ENCODE assay signal across 17 mouse cellular contexts in genomic region chr3:30018202-30018601, GRCm38 (mm10).
DNase-seq lines count a peak whose midpoint lies in the region; ATAC-seq and TF ChIP-seq lines count a peak whose summit lies in the region.
"Had no signal": no experiment of that assay in that cellular context is flagged by ENCODE, and none has a peak within 500 bp of the region (broad histone marks: within the 10 kb centered on the region; RNA-seq: fewer than 3 reads in every experiment).

No protein-coding gene starts in this region.

- no peak for DNase-seq in kidney, postnatal 36 days
- DNase-seq in embryo, embryonic 11.5 days (ENCODE audit: low read depth, low spot score): peak; percentile 70
- DNase-seq in lung, postnatal 36 days: peak; percentile 47
- no peak for DNase-seq in adrenal gland, adult 2 months
- no peak for DNase-seq in forebrain, postnatal 0 days
- DNase-seq in adrenal gland, adult 8-10 months: no peak
- DNase-seq: cerebellum, adult 9-11 months; heart, postnatal 14 days; retina, postnatal 1 day; spleen, adult 18-20 months had no signal

- ATAC-seq in kidney, embryonic 16.5 days (ENCODE audit: low FRiP score, low TSS enrichment): peak; percentile 92
- no peak for ATAC-seq in embryonic facial prominence, embryonic 12.5 days (ENCODE audit: insufficient number of reproducible peaks, insufficient read depth, low FRiP score, low TSS enrichment)
- no peak for ATAC-seq in forebrain, postnatal 0 days

- H3K27me3 ChIP-seq in kidney, embryonic 16.5 days (ENCODE audit: insufficient read depth, low read length): no peaks in the 10 kb centered on the region
- no peaks in the 10 kb centered on the region for H3K27me3 ChIP-seq in embryonic facial prominence, embryonic 12.5 days
- peaks cover 16% of the 10 kb centered on the region for H3K27me3 ChIP-seq in forebrain, postnatal 0 days (ENCODE audit: insufficient read depth, low read length)
- H3K27me3 ChIP-seq: CH12.LX; neural tube, embryonic 12.5 days had no signal

- TF ChIP-seq CTCF in forebrain, postnatal 0 days (IDR thresholded peaks at IDR 0.05; ENCODE audit: low read depth): no peak

- no peak overlapping the region for H3K9ac ChIP-seq in kidney, embryonic 16.5 days (replicated peaks; ENCODE audit: low read length)
- no peak overlapping the region for H3K9ac ChIP-seq in embryonic facial prominence, embryonic 12.5 days
- H3K9ac ChIP-seq in forebrain, postnatal 0 days: no peak overlapping the region
- H3K9ac ChIP-seq: neural tube, embryonic 12.5 days had no signal

- H3K4me3 ChIP-seq in kidney, embryonic 16.5 days (ENCODE audit: low read length): no peak overlapping the region
- H3K4me3 ChIP-seq in embryonic facial prominence, embryonic 12.5 days: no peak overlapping the region
- H3K4me3 ChIP-seq in forebrain, postnatal 0 days (ENCODE audit: low read depth, low read length): no peak overlapping the region
- H3K4me3 ChIP-seq: erythroblast, embryonic 14.5 days; megakaryocyte, embryonic 14.5 days; neural tube, embryonic 12.5 days had no signal

- H3K27ac ChIP-seq in kidney, embryonic 16.5 days (ENCODE audit: low read length): peak overlapping the region; percentile 6; the same call in 1 of the 2 replicates
- H3K27ac ChIP-seq in embryonic facial prominence, embryonic 12.5 days: no peak overlapping the region
- H3K27ac ChIP-seq in forebrain, postnatal 0 days (ENCODE audit: low read depth, low read length): no peak overlapping the region
- H3K27ac ChIP-seq: neural tube, embryonic 12.5 days had no signal

- no peaks in the 10 kb centered on the region for H3K36me3 ChIP-seq in kidney, embryonic 16.5 days (ENCODE audit: insufficient read depth, low read length)
- H3K36me3 ChIP-seq in embryonic facial prominence, embryonic 12.5 days: no peaks in the 10 kb centered on the region
- no peaks in the 10 kb centered on the region for H3K36me3 ChIP-seq in forebrain, postnatal 0 days (ENCODE audit: insufficient read depth)
- H3K36me3 ChIP-seq: neural tube, embryonic 12.5 days had no signal

- WGBS in kidney, embryonic 16.5 days: 7% methylated on average over 12 of the region's 12 CpGs
- 11% methylated on average over 12 of the region's 12 CpGs for WGBS in embryonic facial prominence, embryonic 12.5 days
- WGBS in forebrain, postnatal 0 days: 56% methylated on average over 12 of the region's 12 CpGs

- H3K4me2 ChIP-seq in kidney, embryonic 16.5 days (replicated peaks; ENCODE audit: low read depth, low read length): peak overlapping the region; percentile 1; the same call in 1 of the 2 replicates
- 0 out of 2 replicates have a peak overlapping the region, but pooled peaks have one; percentile 12 for H3K4me2 ChIP-seq in embryonic facial prominence, embryonic 12.5 days (replicated peaks)
- no peak overlapping the region for H3K4me2 ChIP-seq in forebrain, postnatal 0 days (ENCODE audit: low read depth)
- H3K4me2 ChIP-seq: liver, embryonic 11.5 days; neural tube, embryonic 12.5 days had no signal

- peaks cover 31% of the 10 kb centered on the region for H3K4me1 ChIP-seq in kidney, embryonic 16.5 days (ENCODE audit: insufficient read depth, low read length)
- H3K4me1 ChIP-seq in embryonic facial prominence, embryonic 12.5 days: 0 out of 2 replicates have a peak, but pooled peaks cover 8% of the 10 kb centered on the region
- no peaks in the 10 kb centered on the region for H3K4me1 ChIP-seq in forebrain, postnatal 0 days (ENCODE audit: insufficient read depth)
- H3K4me1 ChIP-seq: megakaryocyte, embryonic 14.5 days had no signal

- no peaks in the 10 kb centered on the region for H3K9me3 ChIP-seq in kidney, embryonic 16.5 days (ENCODE audit: low read length)
- no peaks in the 10 kb centered on the region for H3K9me3 ChIP-seq in embryonic facial prominence, embryonic 12.5 days
- H3K9me3 ChIP-seq in forebrain, postnatal 0 days (ENCODE audit: low read length): no peaks in the 10 kb centered on the region
- H3K9me3 ChIP-seq: megakaryocyte, embryonic 14.5 days; neural tube, embryonic 12.5 days had no signal

Comparison
In these comparisons a context has a peak if more than half of its experiments do, and no peak if none do; other contexts are left out.
1. DNase-seq: peak in embryo, embryonic 11.5 days (single experiment) and lung, postnatal 36 days (single experiment); none in kidney, postnatal 36 days (0 of 2), adrenal gland, adult 2 months (single experiment), forebrain, postnatal 0 days (single experiment) and adrenal gland, adult 8-10 months (single experiment).